In genomic region chr11:97662207-97662892, GRCm38 (mm10) we compare ENCODE assay signal across 9 mouse cellular contexts. TPM values are rescaled to one million over a fixed set of nuclear protein-coding genes. Genes with fewer than 3 reads are reported as not detected.
DNase-seq lines count a peak whose midpoint lies in the region; ATAC-seq lines count a peak whose summit lies in the region.
"Had no signal": no experiment of that assay in that cellular context is flagged by ENCODE, and none has a peak within 500 bp of the region (broad histone marks: within the 10 kb centered on the region; RNA-seq: fewer than 3 reads in every experiment).

No protein-coding gene starts in this region.

- peak overlapping the region; percentile 95 for H3K9ac ChIP-seq in heart, embryonic 14.5 days (ENCODE audit: low read length)
- peak overlapping the region; percentile 88 for H3K9ac ChIP-seq in midbrain, embryonic 13.5 days (replicated peaks)

- ATAC-seq in heart, embryonic 14.5 days (ENCODE audit: insufficient number of reproducible peaks, insufficient read depth, low FRiP score, low read depth), result no peak
- no peak for ATAC-seq in midbrain, embryonic 13.5 days

- peaks cover 32 to 37% of the 10 kb centered on the region in 2 experiments for H3K4me1 ChIP-seq in heart, embryonic 14.5 days (ENCODE audit: control insufficient read depth in 2 of 2, insufficient read depth in 2 of 2, low read length in 2 of 2)
- peaks cover 52% of the 10 kb centered on the region for H3K4me1 ChIP-seq in midbrain, embryonic 13.5 days (replicated peaks)

- WGBS in heart, embryonic 14.5 days, result 2% methylated on average over 21 of the region's 21 CpGs
- 2% methylated on average over 21 of the region's 21 CpGs for WGBS in midbrain, embryonic 13.5 days

- H3K4me2 ChIP-seq in heart, embryonic 14.5 days (ENCODE audit: low read length), result peak overlapping the region; percentile 86
- H3K4me2 ChIP-seq in midbrain, embryonic 13.5 days (replicated peaks), result peak overlapping the region; percentile 83

- H3K4me3 ChIP-seq in heart, embryonic 14.5 days (ENCODE audit: control insufficient read depth in 1 of 2, insufficient read depth in 1 of 2, low read depth in 1 of 2, low read length in 2 of 2), result peak overlapping the region; percentile 73 to 90
- peak overlapping the region; percentile 93 for H3K4me3 ChIP-seq in midbrain, embryonic 13.5 days (replicated peaks)

- peak; percentile 80 for DNase-seq in cerebellum, adult 9-10 months
- no peak for DNase-seq in cerebellum, postnatal 36 days
- peak; percentile 59 to 62 for DNase-seq in adrenal gland, postnatal 36 days
- peak; percentile 77 to 84 for DNase-seq in kidney, postnatal 25 days
- DNase-seq in ovary, postnatal 10 days (ENCODE audit: low spot score), result no peak
- DNase-seq in gastrocnemius, postnatal 10 days, result no peak

- H3K27me3 ChIP-seq in heart, embryonic 14.5 days (ENCODE audit: control insufficient read depth, insufficient read depth, low read length), result no peaks in the 10 kb centered on the region
- peaks cover 20% of the 10 kb centered on the region for H3K27me3 ChIP-seq in midbrain, embryonic 13.5 days
- H3K27me3 ChIP-seq: Patski had no signal

- H3K9me3 ChIP-seq in heart, embryonic 14.5 days (ENCODE audit: control insufficient read depth, low read length), result no peaks in the 10 kb centered on the region
- H3K9me3 ChIP-seq in midbrain, embryonic 13.5 days, result no peaks in the 10 kb centered on the region

- H3K36me3 ChIP-seq in heart, embryonic 14.5 days (ENCODE audit: control insufficient read depth, insufficient read depth, low read length), result peaks cover 22% of the 10 kb centered on the region
- peaks cover 20% of the 10 kb centered on the region for H3K36me3 ChIP-seq in midbrain, embryonic 13.5 days

- H3K27ac ChIP-seq in heart, embryonic 14.5 days (replicated peaks in 1 of 2; ENCODE audit: control insufficient read depth in 1 of 2, insufficient read depth in 1 of 2, low read depth in 2 of 2, low read length in 2 of 2), result peak overlapping the region; percentile 90 to 92
- H3K27ac ChIP-seq in midbrain, embryonic 13.5 days, result peak overlapping the region; percentile 90; the same call in 1 of the 2 replicates

RNA-seq across cellular contexts. Expression of gene Mllt6, which starts 0.9 kb away (rescaled TPM):
- total RNA-seq in adrenal gland, postnatal 36 days (2021), result 10 to 100 TPM; 38.6 to 41.5 TPM
- polyA plus RNA-seq in heart, embryonic 14.5 days (2014; fragmentation: Nextera tagmentation; extraction: Ambion mirVana), result 3.2 and 3.3 TPM in 2 replicates
- polyA plus RNA-seq in midbrain, embryonic 13.5 days (2015; fragmentation: Nextera tagmentation; extraction: Ambion mirVana), result 3.1 and 3.9 TPM in 2 replicates
- total RNA-seq in gastrocnemius, postnatal 10 days (2021), result 10 to 100 TPM; 32.2 to 32.4 TPM

RNA-seq across cellular contexts. Expression of gene Cisd3, which starts 23.3 kb away (rescaled TPM):
- 100 to 1,000 TPM; 187 to 222 TPM for total RNA-seq in adrenal gland, postnatal 36 days (2021)
- polyA plus RNA-seq in heart, embryonic 14.5 days (2014; fragmentation: Nextera tagmentation; extraction: Ambion mirVana), result 52.6 and 63.2 TPM in 2 replicates
- 14.4 and 16.1 TPM in 2 replicates for polyA plus RNA-seq in midbrain, embryonic 13.5 days (2015; fragmentation: Nextera tagmentation; extraction: Ambion mirVana)
- total RNA-seq in gastrocnemius, postnatal 10 days (2021), result 10 to 100 TPM; 84.5 to 99.4 TPM

RNA-seq across cellular contexts. Expression of gene Epop, which starts 32.8 kb away (rescaled TPM):
- 1 to 10 TPM; 4.9 to 5.8 TPM for total RNA-seq in adrenal gland, postnatal 36 days (2021)
- 0.77 and 1.00 TPM in 2 replicates for polyA plus RNA-seq in heart, embryonic 14.5 days (2014; fragmentation: Nextera tagmentation; extraction: Ambion mirVana)
- polyA plus RNA-seq in midbrain, embryonic 13.5 days (2015; fragmentation: Nextera tagmentation; extraction: Ambion mirVana), result 3.0 and 4.2 TPM in 2 replicates
- under 1 TPM; 0.59 to 0.68 TPM for total RNA-seq in gastrocnemius, postnatal 10 days (2021)

RNA-seq across cellular contexts. Expression of gene Pcgf2, which starts 37.9 kb away (rescaled TPM):
- 10 to 100 TPM; 25.7 to 28.5 TPM for total RNA-seq in adrenal gland, postnatal 36 days (2021)
- polyA plus RNA-seq in heart, embryonic 14.5 days (2014; fragmentation: Nextera tagmentation; extraction: Ambion mirVana), result 12.5 and 14.5 TPM in 2 replicates
- 23.6 and 25.3 TPM in 2 replicates for polyA plus RNA-seq in midbrain, embryonic 13.5 days (2015; fragmentation: Nextera tagmentation; extraction: Ambion mirVana)
- 10 to 100 TPM; 11.9 to 18.6 TPM for total RNA-seq in gastrocnemius, postnatal 10 days (2021)

RNA-seq across cellular contexts. Expression of gene Psmb3, which starts 40.8 kb away (rescaled TPM):
- total RNA-seq in adrenal gland, postnatal 36 days (2021), result 100 to 1,000 TPM; 227 to 235 TPM
- polyA plus RNA-seq in heart, embryonic 14.5 days (2014; fragmentation: Nextera tagmentation; extraction: Ambion mirVana), result 430 and 441 TPM in 2 replicates
- 503 and 505 TPM in 2 replicates for polyA plus RNA-seq in midbrain, embryonic 13.5 days (2015; fragmentation: Nextera tagmentation; extraction: Ambion mirVana)
- total RNA-seq in gastrocnemius, postnatal 10 days (2021), result 100 to 1,000 TPM; 174 to 190 TPM

Comparison
In these comparisons a context has a peak if more than half of its experiments do, and no peak if none do; other contexts are left out.
1. DNase-seq: peak in cerebellum, adult 9-10 months (single experiment), adrenal gland, postnatal 36 days (2 of 2) and kidney, postnatal 25 days (2 of 2); none in cerebellum, postnatal 36 days (0 of 2), ovary, postnatal 10 days (single experiment) and gastrocnemius, postnatal 10 days (single experiment).